Mouse (Mus musculus) liver, embryonic 16.5 days (tissue): ENCODE data around the gene Ccdc177. TPM values are rescaled to one million over a fixed set of nuclear protein-coding genes. Genes with fewer than 3 reads are reported as not detected.
A peak's percentile ranks its signal among the peaks of the same experiment; 100 is the strongest.

ENCODE experiments used
- ATAC-seq: fragments of 200-750 bp; cut with Nextera tagmentation; 2 replicates; pipeline ENCODE4 v1.8.0; 2017; ENCODE audit warnings: low read depth, mild to moderate bottlenecking, moderate number of reproducible peaks, moderate library complexity
- H3K27ac ChIP-seq: fragments of 300-500 bp; sonication (generic); 2 replicates; pipeline ENCODE4 v1.5.1; 2014; ENCODE audit warnings: mild to moderate bottlenecking, low read length
- H3K27me3 ChIP-seq: fragments of 300-500 bp; sonication (generic); 2 replicates; pipeline ENCODE4 v1.6.1; 2014; ENCODE audit warnings: low read depth, low read length, mixed read lengths; ENCODE audit not compliant: control insufficient read depth, insufficient read depth
- H3K36me3 ChIP-seq: fragments of 300-500 bp; sonication (generic); 2 replicates; pipeline ENCODE4 v1.6.1; 2014; ENCODE audit warnings: mild to moderate bottlenecking; ENCODE audit not compliant: control insufficient read depth, insufficient read depth
- H3K4me1 ChIP-seq: fragments of 300-500 bp; sonication (generic); 2 replicates; pipeline ENCODE4 v1.6.1; 2014; ENCODE audit warnings: low read depth, low read length, mixed read lengths; ENCODE audit not compliant: control insufficient read depth
- H3K4me2 ChIP-seq: fragments of 300-500 bp; sonication (generic); 2 replicates; pipeline ENCODE4 v1.6.1; 2014; ENCODE audit warnings: low read depth, low read length, mixed read lengths
- H3K4me3 ChIP-seq: fragments of 300-500 bp; sonication (generic); 2 replicates; pipeline ENCODE4 v1.5.1; 2014; ENCODE audit warnings: low read depth, mild to moderate bottlenecking, low read length
- H3K9ac ChIP-seq: fragments of 300-500 bp; sonication (generic); 2 replicates; pipeline ENCODE4 v1.6.1; 2014; ENCODE audit warnings: low read depth, low read length
- H3K9me3 ChIP-seq: fragments of 300-500 bp; sonication (generic); replicated peaks from 2 replicates; pipeline ENCODE4 v1.6.1; 2016; ENCODE audit warnings: low read length; ENCODE audit not compliant: control insufficient read depth
- WGBS: fragments of 180-500 bp; shearing (Covaris S2); extraction: QIAGEN DNeasy Blood & Tissue Kit; methylation state at CpG from one replicate; pipeline ENCODE4 v1.1.7; 2014; ENCODE audit not compliant: insufficient replicate concordance; 5-methylcytosine and 5-hydroxymethylcytosine counted together
- polyA plus RNA-seq: library from polyadenylated mRNA; unstranded; fragments of >200 nt; fragmentation: Nextera tagmentation; extraction: Ambion mirVana; gene quantifications from 2 replicates; pipeline ENCODE4 v1.2.1, GENCODE M21; 2015

The Ccdc177 gene
- polyA plus RNA-seq, 1 experiment from 2014 or later: not detected

DNA sequence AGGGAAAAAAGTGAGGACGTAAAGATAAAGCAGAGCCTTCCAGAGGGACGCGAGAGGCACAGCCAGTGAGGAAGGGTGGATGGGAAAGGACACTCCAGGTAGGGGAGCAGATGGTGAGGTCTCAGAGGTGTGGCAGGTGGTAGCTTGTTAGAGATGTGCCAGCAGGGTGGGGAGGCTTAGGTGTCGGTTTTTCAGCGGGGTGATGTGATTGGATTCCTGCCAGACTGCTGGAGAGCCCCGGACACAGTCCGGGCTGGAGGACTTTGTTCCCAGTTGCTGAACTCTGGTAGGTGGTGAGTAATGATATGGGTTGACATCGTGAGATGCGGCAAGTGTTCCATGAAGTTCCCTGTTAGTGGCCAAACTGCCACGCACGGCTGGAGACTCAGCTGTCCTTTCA, 27.1 kb upstream of the Ccdc177 start:
- 55% methylated on average over 11 of the region's 11 CpGs for WGBS
- Histone ChIP-seq H3K27me3 (no peaks in the 10 kb centered on the region), H3K9me3 (no peaks in the 10 kb centered on the region), H3K4me3 (no peak overlapping the region), H3K27ac (peak overlapping the region; percentile 60), H3K36me3 (no peaks in the 10 kb centered on the region), H3K4me2 (peak overlapping the region; percentile 33), H3K4me1 (peaks cover 51% of the 10 kb centered on the region), H3K9ac (0 out of 2 replicates have a peak overlapping the region, but pooled peaks have one; percentile 28)
- no peak for ATAC-seq

DNA sequence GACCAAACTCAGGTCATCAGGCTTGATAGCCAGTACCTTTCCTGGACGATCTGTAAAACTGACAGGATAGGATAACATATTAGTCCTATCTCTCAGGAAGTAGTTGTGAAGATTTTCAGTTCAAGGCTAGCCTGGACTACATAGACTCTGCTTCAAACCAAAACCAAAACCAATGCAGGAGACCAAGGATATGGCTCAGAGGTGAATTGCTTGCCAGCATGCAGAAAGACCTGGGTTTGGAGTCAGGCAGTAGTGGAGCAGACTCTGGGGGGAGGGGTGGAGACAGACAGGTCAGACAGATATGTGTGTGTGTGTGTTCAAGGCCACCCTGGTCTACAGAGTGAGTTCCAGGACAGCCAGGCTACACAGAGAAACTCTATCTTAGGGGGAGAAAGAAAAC, 26.1 kb upstream of the Ccdc177 start:
- 19% methylated on average over 1 of the region's 1 CpGs for WGBS
- peaks cover 45% of the 10 kb centered on the region for H3K4me1 ChIP-seq
- no peaks in the 10 kb centered on the region for H3K9me3 ChIP-seq
- H3K4me3 ChIP-seq: no peak overlapping the region
- no peak overlapping the region for H3K9ac ChIP-seq
- no peaks in the 10 kb centered on the region for H3K27me3 ChIP-seq
- H3K4me2 ChIP-seq: no peak overlapping the region
- H3K27ac ChIP-seq: no peak overlapping the region
- H3K36me3 ChIP-seq: no peaks in the 10 kb centered on the region
- ATAC-seq: no peak

DNA sequence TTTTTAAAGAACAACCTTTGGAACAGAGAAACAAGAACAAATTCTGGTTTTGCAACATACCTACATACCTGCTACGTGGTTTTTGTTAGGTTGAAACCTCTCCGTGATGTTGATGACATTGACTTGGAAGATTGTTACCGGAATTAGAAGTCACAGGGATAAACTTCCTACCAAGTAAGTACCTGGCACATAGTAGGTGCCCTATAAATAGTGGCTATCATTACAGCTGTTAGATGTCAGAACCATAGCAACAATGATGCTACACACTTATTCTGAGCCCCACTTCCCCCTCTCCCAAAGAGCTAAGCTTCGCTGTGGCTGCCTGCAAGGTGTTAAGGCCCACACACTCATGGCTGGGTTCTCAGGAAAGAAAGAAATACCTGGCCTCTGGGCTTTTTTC, 25.1 kb upstream of the Ccdc177 start:
- Histone ChIP-seq H3K27me3 (no peaks in the 10 kb centered on the region), H3K4me3 (no peak overlapping the region), H3K4me1 (peaks cover 45% of the 10 kb centered on the region), H3K9me3 (no peaks in the 10 kb centered on the region), H3K27ac (peak overlapping the region; percentile 7; the same call in 1 of the 2 replicates), H3K4me2 (no peak overlapping the region), H3K9ac (no peak overlapping the region), H3K36me3 (no peaks in the 10 kb centered on the region)
- ATAC-seq: no peak
- 78% methylated on average over 4 of the region's 4 CpGs for WGBS

DNA sequence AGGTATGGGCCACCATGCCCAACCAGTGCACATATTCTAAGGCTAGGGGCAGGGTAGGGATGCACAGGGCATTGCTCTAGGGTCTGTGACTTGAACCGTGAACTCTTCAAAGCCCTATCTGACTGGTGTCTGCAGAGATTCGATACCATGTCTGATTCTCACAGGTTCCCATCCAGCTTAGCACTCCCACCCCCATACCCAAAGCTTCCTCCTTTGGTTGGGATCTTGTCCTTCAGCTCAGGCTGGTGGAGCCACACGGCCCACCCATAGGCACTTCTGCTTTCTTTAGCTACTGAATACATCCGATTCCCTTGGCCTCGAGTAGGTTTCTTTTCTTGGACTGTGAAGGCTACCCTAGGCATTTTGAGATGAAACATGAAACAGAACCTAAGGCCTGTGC, 24.5 kb upstream of the Ccdc177 start:
- WGBS: 34% methylated on average over 5 of the region's 5 CpGs
- Histone ChIP-seq H3K36me3 (no peaks in the 10 kb centered on the region), H3K27ac (no peak overlapping the region), H3K9ac (no peak overlapping the region), H3K9me3 (no peaks in the 10 kb centered on the region), H3K27me3 (no peaks in the 10 kb centered on the region), H3K4me3 (no peak overlapping the region), H3K4me1 (peaks cover 44% of the 10 kb centered on the region), H3K4me2 (no peak overlapping the region)
- ATAC-seq: no peak

DNA sequence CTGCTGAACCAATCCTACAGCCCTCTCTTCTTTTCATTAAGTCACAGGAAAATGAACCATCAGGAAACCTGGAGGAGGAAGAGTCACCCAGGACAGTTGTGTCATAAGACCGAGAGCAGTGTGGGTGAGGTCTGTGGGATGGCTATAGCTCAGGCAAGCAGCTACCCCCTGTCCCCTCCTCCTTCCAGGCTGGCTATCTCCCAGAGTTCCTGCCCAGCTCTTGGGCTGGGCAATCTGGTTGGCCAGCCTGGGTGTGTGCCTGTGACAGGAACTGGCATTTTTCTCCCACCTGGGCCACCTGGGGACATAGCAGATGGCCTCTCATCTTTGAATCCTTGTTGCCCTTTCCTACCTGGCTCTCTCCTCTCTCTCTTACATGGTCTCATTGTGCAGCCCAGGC, 23.4 kb upstream of the Ccdc177 start:
- WGBS: 37% methylated on average over 1 of the region's 1 CpGs

DNA sequence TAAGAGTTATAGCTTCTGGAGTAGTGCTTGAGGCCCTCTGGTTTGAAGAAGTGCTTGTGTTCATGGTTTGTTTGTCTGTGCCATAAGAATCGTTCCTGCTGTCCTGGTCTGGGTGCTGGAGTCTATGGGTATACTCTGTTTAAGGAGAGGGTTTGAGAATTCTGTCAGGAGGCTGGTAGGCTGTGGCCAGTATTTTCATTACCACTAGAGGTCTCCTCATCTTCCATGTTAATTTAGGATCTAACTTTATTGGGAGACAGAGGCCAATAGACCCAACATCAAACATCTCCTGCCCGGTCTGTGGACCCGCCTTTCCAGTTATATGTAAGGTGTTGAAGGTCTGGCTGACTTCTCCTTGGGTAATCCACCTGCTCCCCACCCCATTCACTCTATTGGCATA, 22.4 kb upstream of the Ccdc177 start:
- no peak overlapping the region for H3K4me3 ChIP-seq
- no peak overlapping the region for H3K27ac ChIP-seq
- H3K9me3 ChIP-seq: no peaks in the 10 kb centered on the region
- WGBS: 48% methylated on average over 3 of the region's 3 CpGs
- no peak overlapping the region for H3K4me2 ChIP-seq
- no peaks in the 10 kb centered on the region for H3K36me3 ChIP-seq
- ATAC-seq: no peak
- no peak overlapping the region for H3K9ac ChIP-seq
- H3K27me3 ChIP-seq: no peaks in the 10 kb centered on the region
- peaks cover 47% of the 10 kb centered on the region for H3K4me1 ChIP-seq

More for the DNA sequence above, 23.4 kb upstream of the Ccdc177 start:
- H3K4me3 ChIP-seq: no peak overlapping the region
- H3K36me3 ChIP-seq: no peaks in the 10 kb centered on the region
- no peak overlapping the region for H3K4me2 ChIP-seq
- no peaks in the 10 kb centered on the region for H3K27me3 ChIP-seq
- H3K27ac ChIP-seq: no peak overlapping the region
- peak overlapping the region; percentile 30; the same call in 1 of the 2 replicates for H3K9ac ChIP-seq
- peaks cover 43% of the 10 kb centered on the region for H3K4me1 ChIP-seq
- 0 out of 2 replicates have a peak, but pooled peaks have one; percentile 23 for ATAC-seq
- H3K9me3 ChIP-seq: no peaks in the 10 kb centered on the region

DNA sequence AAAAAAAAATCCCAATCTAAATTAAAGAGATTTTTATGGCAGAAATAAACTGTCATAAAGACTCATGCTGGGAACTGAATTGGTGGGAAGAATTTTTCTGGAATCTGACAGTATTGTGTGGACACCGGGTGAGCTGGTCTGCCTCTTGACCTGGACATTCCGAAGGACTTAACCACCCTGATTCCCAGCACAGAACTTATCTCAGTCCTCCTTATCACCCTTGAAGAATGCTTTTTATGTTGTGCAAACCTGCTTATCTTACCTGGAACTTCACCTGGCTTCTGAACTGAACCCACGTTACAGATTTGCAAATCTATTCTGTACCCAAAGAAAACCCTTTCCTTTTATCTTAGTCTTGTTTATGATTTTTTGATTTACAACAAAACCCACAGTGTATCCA, 21.7 kb upstream of the Ccdc177 start:
- Histone ChIP-seq H3K4me2 (no peak overlapping the region), H3K27ac (no peak overlapping the region), H3K9ac (no peak overlapping the region), H3K36me3 (no peaks in the 10 kb centered on the region), H3K9me3 (no peaks in the 10 kb centered on the region), H3K4me1 (peaks cover 49% of the 10 kb centered on the region), H3K27me3 (no peaks in the 10 kb centered on the region), H3K4me3 (no peak overlapping the region)
- no peak for ATAC-seq
- WGBS: 65% methylated on average over 3 of the region's 3 CpGs

DNA sequence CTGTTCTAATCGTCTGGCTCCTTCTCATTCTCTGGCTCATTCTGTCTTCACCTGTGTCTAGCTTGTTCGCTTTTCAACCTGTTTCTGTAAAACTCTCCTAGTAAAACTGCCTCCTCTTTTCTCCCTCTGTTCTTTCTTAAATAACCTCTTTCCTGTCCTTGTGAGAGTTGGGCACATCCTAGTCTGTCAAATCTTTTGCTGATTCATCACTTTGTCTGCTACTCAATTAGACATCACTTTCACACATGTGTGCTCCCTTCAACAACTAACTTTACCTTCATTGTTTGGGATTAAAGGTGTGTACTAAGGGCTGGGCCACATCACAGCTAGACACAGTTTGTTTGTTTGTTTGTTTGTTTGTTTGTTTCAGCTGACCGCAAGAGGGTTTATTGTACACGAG, 19.3 kb upstream of the Ccdc177 start:
- H3K36me3 ChIP-seq: no peaks in the 10 kb centered on the region
- H3K9ac ChIP-seq: no peak overlapping the region
- no peaks in the 10 kb centered on the region for H3K27me3 ChIP-seq
- no peak for ATAC-seq
- H3K27ac ChIP-seq: peak overlapping the region; percentile 48
- H3K9me3 ChIP-seq: no peaks in the 10 kb centered on the region
- H3K4me1 ChIP-seq: peaks cover 46% of the 10 kb centered on the region
- H3K4me2 ChIP-seq: no peak overlapping the region
- H3K4me3 ChIP-seq: no peak overlapping the region
- 85% methylated on average over 4 of the region's 4 CpGs for WGBS

DNA sequence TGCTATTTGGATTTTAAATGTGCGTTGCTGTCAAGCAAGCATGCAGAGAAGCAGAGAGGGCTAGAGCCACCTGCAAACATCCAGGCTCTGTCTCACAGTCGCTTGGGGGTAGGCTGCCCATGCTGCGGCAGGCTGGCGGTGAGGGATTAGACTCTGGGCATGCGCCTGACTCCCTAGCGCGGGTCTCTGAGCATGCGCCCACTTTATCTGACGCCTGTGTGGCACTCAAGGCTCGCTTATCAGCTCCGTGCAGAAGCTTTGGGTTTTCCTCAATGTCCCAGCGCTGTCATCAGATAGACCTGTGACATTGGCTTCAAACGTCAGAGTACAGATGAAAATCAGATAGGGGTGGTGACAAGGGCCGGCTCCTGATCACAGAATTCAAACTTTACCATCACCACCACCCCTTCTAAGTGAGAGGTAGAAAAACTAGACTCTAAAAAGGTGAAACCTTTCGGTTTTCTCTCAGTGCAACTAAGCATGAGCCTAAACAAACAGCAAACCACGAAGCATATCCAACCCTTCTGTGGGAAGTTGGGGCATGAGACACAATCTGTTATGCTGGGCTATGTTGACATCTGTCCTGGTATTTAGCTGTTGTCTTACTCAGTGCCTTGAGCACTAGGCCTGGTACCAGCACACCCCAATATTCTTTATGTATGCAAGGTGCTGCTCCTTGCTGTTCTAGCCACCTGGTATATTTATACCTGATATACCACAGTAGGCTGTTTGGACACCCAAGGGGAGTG, 17.9 kb upstream of the Ccdc177 start:
- peak overlapping the region; percentile 46 for H3K4me3 ChIP-seq
- peaks cover 38% of the 10 kb centered on the region for H3K4me1 ChIP-seq
- peak overlapping the region; percentile 63 for H3K9ac ChIP-seq
- no peaks in the 10 kb centered on the region for H3K36me3 ChIP-seq
- ATAC-seq: peak; percentile 98
- peak overlapping the region; percentile 98 for H3K27ac ChIP-seq
- H3K4me2 ChIP-seq: peak overlapping the region; percentile 69
- WGBS: 16% methylated on average over 16 of the region's 16 CpGs
- H3K9me3 ChIP-seq: no peaks in the 10 kb centered on the region
- H3K27me3 ChIP-seq: no peaks in the 10 kb centered on the region
